Mouse (Mus musculus) common myeloid progenitor, adult 5-6 weeks (primary cell): ENCODE measurements around the gene Toporsl. TPM values are rescaled to one million over a fixed set of nuclear protein-coding genes. Genes with fewer than 3 reads are reported as not detected.

Experiments used
- ATAC-seq: replicated peaks from 2 replicates; pipeline ENCODE4 v1.8.0; 2016; ENCODE audit warnings: low read depth, mild to moderate bottlenecking, moderate TSS enrichment, inconsistent platforms; ENCODE audit not compliant: poor library complexity, severe bottlenecking
- total RNA-seq: library from RNA; stranded (forward); fragments of 200-1000, 187-1606 nt; gene quantifications from 2 replicates; pipeline ENCODE4 v1.2.3, GENCODE M21; 2017

Gene Toporsl
- total RNA-seq: not detected in 2 replicates

DNA sequence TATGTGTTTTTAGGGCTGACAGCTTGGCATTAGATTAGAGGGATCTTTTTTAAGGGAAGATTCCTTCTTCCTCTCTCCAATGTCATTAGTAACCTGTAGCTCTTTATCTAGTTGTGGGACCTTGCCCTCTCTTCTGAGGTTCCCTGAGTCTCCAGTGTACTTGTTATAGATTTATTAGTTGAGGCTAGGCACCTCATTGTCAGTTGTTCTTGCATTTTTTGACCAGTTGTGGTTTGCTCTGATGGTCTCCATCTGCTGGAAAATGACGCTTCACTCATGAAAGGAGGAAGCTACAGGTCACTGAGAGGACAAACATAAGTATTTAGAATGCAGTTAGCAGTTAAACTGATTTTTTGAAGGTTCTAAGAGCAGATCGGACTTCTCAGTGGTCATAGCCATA, at the start of gene Toporsl:
Gene Toporsl (plus strand): TSS at position 348 of the 400 bp plus-strand sequence.
- no peak for ATAC-seq

DNA sequence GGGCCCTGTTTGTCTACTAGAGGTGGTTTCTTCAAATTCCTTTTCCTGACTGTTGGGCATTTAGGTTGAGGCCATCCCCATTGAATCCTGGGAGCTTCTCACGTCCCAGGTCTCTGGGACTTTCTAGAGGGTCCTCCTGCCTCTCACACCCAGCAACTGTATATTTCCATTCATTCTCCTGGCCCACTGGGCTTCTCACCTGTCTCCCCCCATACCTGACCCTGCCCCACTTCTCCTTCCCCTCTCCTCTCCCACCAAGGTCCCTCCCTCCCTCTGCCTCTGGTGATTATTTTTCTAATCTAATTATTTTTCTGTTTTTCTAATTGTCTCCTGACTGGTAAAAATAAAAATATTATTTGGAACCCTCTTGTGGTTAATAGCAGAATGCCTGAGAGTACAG, 38.4 kb upstream of the Toporsl start:
- ATAC-seq: no peak

DNA sequence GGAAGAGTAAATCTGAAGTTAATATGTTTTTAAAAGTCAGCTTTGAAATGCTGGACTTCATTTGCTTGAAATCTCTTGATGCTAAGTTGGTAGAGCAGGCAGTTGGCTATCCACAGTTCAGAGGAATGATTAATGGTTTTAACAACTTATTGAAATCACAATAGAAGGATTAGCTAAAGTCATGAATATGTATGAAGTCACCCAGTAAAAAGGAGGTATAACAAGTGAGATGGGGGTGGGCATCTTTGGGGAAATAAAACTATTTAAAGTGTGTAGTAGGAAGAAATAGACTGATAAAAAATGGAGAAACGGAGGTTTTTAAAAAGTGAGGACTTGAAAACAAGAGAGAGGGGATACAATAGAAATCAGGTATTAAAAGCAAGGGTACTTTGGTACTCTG, 38.0 kb upstream of the Toporsl start:
- no peak for ATAC-seq

DNA sequence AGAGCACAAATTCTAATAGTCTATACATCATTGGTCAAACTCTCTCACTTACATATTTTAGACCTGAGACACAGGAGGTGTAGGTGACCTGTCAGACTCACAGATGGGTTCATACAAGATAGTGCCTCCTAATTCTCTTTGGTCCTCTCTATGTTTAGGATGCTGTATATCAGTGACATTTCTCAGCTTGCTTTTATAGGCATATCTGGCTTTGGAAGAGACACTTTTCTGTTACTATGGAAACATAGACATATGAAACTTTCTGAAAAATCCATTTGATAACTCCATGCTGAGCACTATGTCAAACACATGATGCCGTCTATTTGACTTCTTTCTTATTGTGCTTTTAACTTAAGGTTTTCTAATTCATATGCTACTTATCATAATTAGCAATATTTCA, 32.2 kb upstream of the Toporsl start:
- ATAC-seq: no peak

DNA sequence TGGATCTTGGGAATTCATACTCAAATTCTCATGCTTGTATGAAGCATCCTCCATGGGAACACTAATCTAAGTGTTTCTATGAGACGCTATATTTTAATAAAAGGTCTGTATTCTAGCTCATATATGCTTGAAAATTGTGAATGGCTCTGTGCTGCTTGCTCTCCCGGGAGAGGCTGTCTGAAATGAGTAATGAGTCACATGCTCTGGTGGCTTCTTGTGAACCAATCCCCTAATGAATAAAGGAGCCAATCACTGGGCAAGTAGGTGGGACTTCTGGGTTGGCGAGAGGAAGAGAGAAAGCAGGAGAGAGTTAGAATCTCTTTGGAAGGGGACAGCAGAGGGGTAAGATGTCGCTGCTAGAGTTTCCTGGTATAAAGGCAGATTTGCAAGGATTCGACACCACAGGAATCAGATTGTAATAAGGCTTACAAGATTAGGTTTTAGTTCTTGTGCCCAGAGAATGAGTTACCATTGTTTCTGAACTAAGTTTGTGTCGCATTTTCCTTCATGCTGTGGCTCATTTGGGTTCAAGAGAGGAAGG, 9.8 kb upstream of the Toporsl start:
- ATAC-seq: no peak

DNA sequence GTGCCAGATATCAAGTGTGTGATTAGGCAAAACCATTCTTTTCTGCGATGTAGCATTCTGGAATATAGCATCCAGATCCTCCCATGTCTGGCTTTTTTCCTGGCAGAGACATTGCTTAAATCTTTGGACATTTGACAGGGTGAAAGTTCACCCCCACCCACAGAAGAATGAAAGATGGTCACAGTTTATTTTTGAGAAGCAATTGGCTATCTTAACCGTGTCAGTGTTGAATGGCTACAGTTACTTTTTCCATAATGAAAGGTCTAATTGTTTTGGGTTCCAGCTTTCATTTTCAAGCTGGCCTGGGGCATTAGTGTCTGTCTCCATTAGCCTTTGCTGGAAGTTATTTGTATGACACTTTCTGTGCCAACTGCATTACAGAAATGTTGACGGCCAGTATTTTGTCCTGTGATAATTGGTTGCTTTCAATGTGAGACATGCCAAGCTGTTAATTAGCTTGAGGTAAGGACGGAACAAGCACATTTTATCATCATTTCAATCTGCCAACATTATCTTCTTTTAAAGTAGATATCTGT, 2.2 kb upstream of the Toporsl start:
- no peak for ATAC-seq

DNA sequence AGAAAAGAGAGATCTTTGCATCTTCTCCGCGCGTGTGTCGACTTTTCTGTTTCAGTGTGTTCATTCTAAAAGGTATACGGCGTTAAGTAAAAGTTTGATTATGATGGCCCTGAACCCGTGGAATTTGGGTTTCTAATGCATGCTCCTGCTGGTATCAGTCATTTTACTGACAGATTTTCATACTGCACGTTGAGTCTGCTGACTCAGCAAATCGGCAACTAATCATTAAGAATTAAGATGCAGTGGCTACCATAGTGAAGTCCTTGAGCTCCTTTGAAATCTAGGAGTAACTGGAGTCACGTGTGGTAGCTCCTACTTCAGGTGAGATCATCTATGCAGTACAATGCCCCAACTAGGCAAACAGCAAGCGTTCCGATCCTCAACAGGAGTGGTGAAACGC, 1.4 kb upstream of the Toporsl start:
- ATAC-seq: no peak

DNA sequence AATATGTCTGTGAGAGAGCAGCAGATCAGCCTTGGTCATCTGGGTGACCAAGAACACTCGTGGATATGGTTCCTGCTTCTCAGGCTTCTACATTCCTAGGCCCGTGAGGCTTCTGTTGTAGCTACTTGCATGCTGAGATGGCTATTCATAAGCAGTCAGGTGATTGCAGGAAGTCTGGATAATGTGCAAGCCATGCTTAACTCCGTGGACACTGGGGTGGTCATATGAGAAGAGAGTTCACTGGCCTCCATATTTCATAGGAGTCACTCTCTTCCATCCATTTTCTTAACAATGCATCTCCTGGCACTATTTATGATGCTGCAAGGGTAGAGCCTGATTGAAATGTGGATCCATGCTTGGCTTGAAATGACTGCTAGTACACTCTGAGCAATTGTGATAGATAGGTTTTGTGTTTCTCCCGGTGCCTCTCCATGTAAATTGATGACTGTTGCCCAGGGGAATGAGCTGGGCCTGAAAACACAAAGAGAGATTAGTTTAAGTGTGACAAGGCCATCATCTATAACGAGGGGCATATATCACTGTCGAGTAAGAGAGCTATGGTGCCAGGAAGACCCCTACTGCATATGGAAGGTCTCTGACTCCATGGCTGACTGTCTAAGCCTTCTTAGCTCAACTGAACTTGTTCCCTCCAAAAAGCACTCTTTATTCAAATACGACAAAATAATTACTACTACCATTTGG, 2.3 kb downstream of the Toporsl start:
- ATAC-seq: no peak

DNA sequence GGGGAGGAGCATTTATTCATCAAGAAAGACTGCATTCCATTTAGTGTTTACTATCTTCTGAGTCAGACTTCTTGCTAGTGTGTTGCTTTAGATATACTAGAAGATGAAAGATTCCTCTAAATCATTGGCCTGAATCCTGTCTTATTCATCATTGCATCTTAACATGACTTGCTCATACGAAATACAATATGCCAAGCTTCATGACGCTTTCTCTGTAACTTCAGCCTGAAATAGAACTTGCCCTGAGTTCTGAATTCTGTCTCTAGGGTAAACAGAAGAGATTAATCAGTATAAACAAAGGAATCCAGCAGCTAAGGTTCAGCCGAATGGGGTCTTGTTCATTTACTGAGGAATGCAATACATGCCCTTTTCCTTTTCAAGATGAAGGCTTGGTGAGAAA, 10.8 kb downstream of the Toporsl start:
- no peak for ATAC-seq

DNA sequence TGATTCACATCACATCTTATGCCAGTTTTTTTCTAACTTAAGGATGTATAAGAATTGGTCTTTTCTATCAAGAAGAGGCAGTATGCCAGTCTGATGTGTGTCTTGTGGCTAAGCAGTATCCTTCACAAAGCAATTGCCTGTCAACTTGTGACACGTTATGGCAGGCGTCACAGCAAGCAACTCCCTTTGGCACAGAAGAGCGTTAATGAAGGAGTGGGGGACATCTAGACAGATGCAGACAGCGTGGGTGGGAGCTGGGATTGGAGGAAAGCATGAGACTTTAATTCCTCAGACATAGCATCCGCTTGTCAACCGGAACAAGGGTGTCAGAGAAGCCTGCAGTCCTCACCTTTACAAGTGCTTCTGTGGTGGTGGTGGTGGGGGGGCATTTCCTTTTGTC, 38.9 kb downstream of the Toporsl start:
- no peak for ATAC-seq

DNA sequence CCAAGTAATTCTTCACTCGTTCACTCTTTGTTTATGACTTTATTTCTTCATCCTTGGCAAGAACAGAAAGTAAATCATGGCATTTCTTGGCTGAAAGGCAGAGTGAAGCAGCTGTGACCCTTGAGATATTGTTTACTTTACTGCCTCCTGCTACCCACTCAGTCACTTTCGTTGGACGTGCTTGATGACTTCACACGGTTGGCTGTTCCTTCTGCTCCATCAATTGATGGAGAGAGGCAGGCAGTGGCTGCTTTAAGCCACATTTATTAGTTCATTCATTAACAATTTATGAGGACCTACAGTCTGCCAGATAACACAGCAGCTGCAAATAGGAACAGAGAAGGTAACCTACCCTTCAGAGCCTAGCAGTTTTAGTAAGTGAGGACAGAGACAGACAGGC, 51.7 kb downstream of the Toporsl start:
- ATAC-seq: no peak

DNA sequence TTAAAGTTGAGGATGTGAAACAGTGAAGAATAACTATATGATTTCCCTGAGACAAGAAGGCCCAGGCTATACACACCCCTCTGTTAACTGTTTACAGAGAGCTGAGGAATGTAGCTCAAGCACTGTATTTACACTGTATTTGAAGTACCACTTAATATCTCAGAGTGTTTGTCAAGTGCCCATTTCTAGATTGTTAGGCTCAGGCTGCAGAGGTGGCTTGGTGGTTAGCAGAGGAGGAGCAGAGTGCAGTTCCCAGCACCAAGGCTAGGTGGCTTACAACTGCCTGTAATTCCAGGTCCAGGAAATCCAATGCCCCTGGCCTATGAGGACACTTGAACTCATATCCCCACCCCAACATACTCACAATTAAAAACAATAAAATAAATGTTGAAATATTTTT, 63.6 kb downstream of the Toporsl start:
- ATAC-seq: no peak

DNA sequence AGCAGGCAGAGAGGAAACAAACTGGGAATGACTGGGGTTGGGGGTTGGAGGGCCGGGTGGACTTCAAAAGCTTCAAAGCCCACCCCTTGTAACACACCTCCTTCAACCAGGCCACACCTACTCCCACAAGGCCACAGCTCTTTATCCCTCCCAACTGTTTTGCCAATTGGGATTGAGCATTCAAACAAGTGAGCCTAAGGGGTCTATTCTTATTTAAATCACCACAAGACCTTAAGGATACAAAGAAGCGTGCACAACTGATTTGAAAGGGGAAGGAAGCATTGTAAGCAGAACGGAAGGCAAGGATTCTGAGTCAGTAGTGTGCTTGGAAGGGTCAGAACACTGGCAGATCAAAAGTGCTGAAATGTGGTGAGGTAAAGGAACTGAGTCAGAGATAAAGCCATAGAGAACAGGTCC, 64.6 kb downstream of the Toporsl start:
- ATAC-seq: peak; percentile 39; the same call in 1 of the 2 replicates

DNA sequence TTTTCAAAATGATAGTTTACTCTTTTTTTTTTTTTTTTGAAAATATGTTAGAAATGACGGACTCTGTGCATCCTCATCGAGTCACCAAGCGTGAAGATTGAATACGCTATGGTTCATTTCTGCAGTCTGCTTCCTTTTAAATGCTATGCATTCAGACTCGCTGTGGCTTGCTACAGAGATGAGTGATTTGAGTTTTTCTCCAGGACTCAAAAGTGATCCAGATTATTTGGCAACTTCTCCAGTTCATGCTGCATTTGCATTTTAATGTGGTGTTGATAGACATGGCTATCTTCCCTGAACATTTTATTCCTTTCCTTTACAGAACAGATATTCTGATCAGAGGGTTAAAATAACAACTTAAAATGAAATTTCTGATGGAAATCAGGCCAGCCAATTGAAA, 65.2 kb downstream of the Toporsl start:
- no peak for ATAC-seq

Other genes with a start within 250 kb of the Toporsl start
- 253 and 257 TPM in 2 replicates for gene Smc2, start 157.0 kb upstream of the Toporsl start, total RNA-seq
- not detected in 2 replicates for gene Vma21-ps, start 99.0 kb upstream of the Toporsl start, total RNA-seq
- gene Olfr275, start 218.3 kb downstream of the Toporsl start, total RNA-seq: not detected in 2 replicates